Mouse (Mus musculus) MEL (cell line): Measurements from ENCODE around the gene Snrpa. TPM values are rescaled to one million over a fixed set of nuclear protein-coding genes. Genes with fewer than 3 reads are reported as not detected.

ENCODE experiments used
- DNase-seq: peaks from one replicate; pipeline ENCODE4 v3.0.0; 2011; ENCODE audit warnings: low read depth, low spot score
- H3K27ac ChIP-seq: 2 replicates; pipeline ENCODE4 v1.5.1; 2012; ENCODE audit warnings: low read depth, mild to moderate bottlenecking, control low read depth, low read length, moderate library complexity; ENCODE audit not compliant: control insufficient read depth
- H3K27me3 ChIP-seq, 2 experiments: fragments of 150-350 bp in 1 of 2; sonication (generic) in 1 of 2; 2 replicates each; pipeline ENCODE4 v1.6.1; 2012; ENCODE audit warnings: low read length in 2 of 2, mild to moderate bottlenecking in 2 of 2, improper control_type of control experiment in 1 of 2, moderate library complexity in 1 of 2; ENCODE audit not compliant: insufficient read depth in 2 of 2, control insufficient read depth in 1 of 2
- H3K36me3 ChIP-seq, 2 experiments: 2 replicates each; pipeline ENCODE4 v1.6.1; 2012 to 2014; ENCODE audit warnings: low read length in 2 of 2, improper control_type of control experiment in 1 of 2, inconsistent platforms in 1 of 2, mild to moderate bottlenecking in 1 of 2; ENCODE audit not compliant: insufficient read depth in 2 of 2, control insufficient read depth in 1 of 2
- H3K4me1 ChIP-seq, 2 experiments: fragments of 150-350 bp in 1 of 2; sonication (generic) in 1 of 2; 2 replicates each; pipeline ENCODE4 v1.6.1; 2012; ENCODE audit warnings: low read length in 2 of 2, improper control_type of control experiment in 1 of 2, mild to moderate bottlenecking in 1 of 2; ENCODE audit not compliant: insufficient read depth in 2 of 2, control insufficient read depth in 1 of 2
- H3K4me3 ChIP-seq, 2 experiments: fragments of 150-350 bp in 1 of 2; sonication (generic) in 1 of 2; 2 replicates each; pipeline ENCODE4 v1.5.1; 2012; ENCODE audit warnings: low read depth in 2 of 2, low read length in 2 of 2, mild to moderate bottlenecking in 2 of 2, moderate library complexity in 2 of 2, control low read depth in 1 of 2, improper control_type of control experiment in 1 of 2; ENCODE audit not compliant: control insufficient read depth in 1 of 2, insufficient read depth in 1 of 2
- H3K79me2 ChIP-seq: 2 replicates; pipeline ENCODE4 v1.6.1; 2012; ENCODE audit warnings: mild to moderate bottlenecking, low read length, moderate library complexity; ENCODE audit not compliant: control insufficient read depth, poor library complexity, insufficient read depth
- H3K9ac ChIP-seq: 2 replicates; pipeline ENCODE4 v1.6.1; 2012; ENCODE audit warnings: low read depth, mild to moderate bottlenecking, control low read depth, low read length, moderate library complexity; ENCODE audit not compliant: control insufficient read depth, poor library complexity, severe bottlenecking
- H3K9me3 ChIP-seq: fragments of 150-350 bp; sonication (generic); replicated peaks from 2 replicates; pipeline ENCODE4 v1.6.1; 2012; ENCODE audit warnings: mild to moderate bottlenecking, low read length, improper control_type of control experiment, moderate library complexity; ENCODE audit not compliant: insufficient read depth
- CHD1 ChIP-seq: IDR thresholded peaks from 2 replicates; pipeline ENCODE4 v1.6.1; 2012; ENCODE audit warnings: low read depth, mild to moderate bottlenecking, inconsistent platforms, low read length, improper control_type of control experiment
- CTCF ChIP-seq, 3 experiments: IDR thresholded peaks in 2 of 3; conservative IDR thresholded peaks in 1 of 3; 2 replicates each; pipeline ENCODE4 v1.5.1; 2011 to 2012; ENCODE audit warnings: low read length in 3 of 3, low read depth in 2 of 3, mild to moderate bottlenecking in 2 of 3, improper control_type of control experiment in 1 of 3, inconsistent platforms in 1 of 3, mixed read lengths in 1 of 3, moderate library complexity in 1 of 3; ENCODE audit not compliant: control insufficient read depth in 1 of 3, insufficient read depth in 1 of 3, poor library complexity in 1 of 3, severe bottlenecking in 1 of 3
- ETS1 ChIP-seq: IDR thresholded peaks from 2 replicates; pipeline ENCODE4 v1.6.1; 2012; ENCODE audit warnings: low read depth, mild to moderate bottlenecking, inconsistent platforms, low read length, improper control_type of control experiment, moderate library complexity
- HCFC1 ChIP-seq: IDR thresholded peaks from 2 replicates; pipeline ENCODE4 v1.6.1; 2012; ENCODE audit warnings: low read depth, mild to moderate bottlenecking, inconsistent platforms, low read length, improper control_type of control experiment, moderate library complexity
- JUND ChIP-seq: IDR thresholded peaks from 2 replicates; pipeline ENCODE4 v1.6.1; 2011; ENCODE audit warnings: low read depth, mild to moderate bottlenecking, improper control_type of control experiment, low read length
- KAT2A ChIP-seq: conservative IDR thresholded peaks from 2 replicates; pipeline ENCODE4 v1.6.1; 2012; ENCODE audit warnings: low read depth, low read length, improper control_type of control experiment, inconsistent platforms
- MAX ChIP-seq: IDR thresholded peaks from 2 replicates; pipeline ENCODE4 v1.6.1; 2011; ENCODE audit warnings: low read length, improper control_type of control experiment
- MYC ChIP-seq: IDR thresholded peaks from 2 replicates; pipeline ENCODE4 v1.6.1; 2011; ENCODE audit warnings: low read depth, mild to moderate bottlenecking, low read length, improper control_type of control experiment, moderate library complexity
- NELFE ChIP-seq: IDR thresholded peaks from 2 replicates; pipeline ENCODE4 v1.6.1; 2011; ENCODE audit warnings: low read depth, low read length, improper control_type of control experiment
- POLR2AphosphoS2 ChIP-seq: IDR thresholded peaks from 2 replicates; pipeline ENCODE4 v1.6.1; 2011; ENCODE audit warnings: low read length, improper control_type of control experiment
- SMC3 ChIP-seq: IDR thresholded peaks from 2 replicates; pipeline ENCODE4 v1.6.1; 2011; ENCODE audit warnings: low read depth, low read length, improper control_type of control experiment
- TBP ChIP-seq: IDR thresholded peaks from 2 replicates; pipeline ENCODE4 v1.8.0; 2011; ENCODE audit warnings: low read depth, low read length, improper control_type of control experiment
- ZKSCAN1 ChIP-seq: IDR thresholded peaks from 2 replicates; pipeline ENCODE4 v1.6.1; 2012; ENCODE audit warnings: low read depth, mild to moderate bottlenecking, inconsistent platforms, low read length, improper control_type of control experiment, moderate library complexity
- polyA plus RNA-seq, 2 experiments: library from polyadenylated mRNA; stranded (reverse) in 1 of 2; unstranded in 1 of 2; fragments of >175 nt in 1 of 2; fragments of >200 nt in 1 of 2; gene quantifications; 2 replicates each; pipeline versions ENCODE4 v1.2.1 to v1.2.4; 2012; ENCODE audit warnings: low replicate concordance in 2 of 2, low read depth in 1 of 2; ENCODE audit not compliant: insufficient read length in 2 of 2, insufficient read depth in 1 of 2, missing spikeins in 1 of 2
- total RNA-seq: library from RNA; depleted of rRNA; stranded (reverse); fragments of 300-350 nt; gene quantifications from 2 replicates; pipeline ENCODE4 v1.2.3, GENCODE M21; 2012

Snrpa gene
- total and polyA plus RNA-seq, 3 experiments: 128 to 310 TPM; not detected in 1

DNA sequence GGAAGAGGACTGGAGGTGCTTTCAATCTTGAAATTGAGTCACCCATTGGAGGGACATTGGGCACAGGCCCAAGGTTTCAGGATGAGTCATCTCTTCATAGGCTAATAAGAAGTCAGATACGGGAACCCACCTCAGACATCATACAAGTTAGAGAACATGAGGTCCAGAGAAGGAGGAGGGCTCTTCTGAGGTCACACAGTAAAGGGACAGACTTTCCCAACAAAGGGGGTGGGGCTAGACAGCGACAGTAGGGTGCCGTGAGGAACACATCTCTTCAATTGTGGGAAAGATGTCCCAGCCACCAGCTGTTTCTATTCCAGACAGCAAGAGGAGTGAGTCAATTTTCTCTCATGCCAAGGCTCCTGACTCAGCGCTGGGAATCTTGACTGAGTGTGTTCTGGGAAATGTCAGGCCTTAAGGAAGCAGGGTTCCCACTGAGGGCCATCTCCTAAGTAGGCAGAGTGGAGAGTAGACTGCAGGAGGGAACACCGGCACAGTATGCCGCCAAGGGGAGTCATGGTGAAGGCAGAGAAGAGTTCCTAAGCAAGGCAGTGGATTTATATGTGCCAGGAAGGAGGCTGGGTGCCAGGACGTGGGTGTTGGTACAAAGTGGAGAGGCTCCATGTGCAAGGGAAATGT, 35.7 kb upstream of the Snrpa start:
- Histone ChIP-seq H3K36me3 (peaks cover 0 to 8% of the 10 kb centered on the region in 2 experiments; a peak in 2 of 4 replicates), H3K9me3 (no peaks in the 10 kb centered on the region), H3K4me3 (peak overlapping the region; percentile 6 to 21; a peak in 2 of 4 replicates), H3K9ac (peak overlapping the region; percentile 33), H3K27me3 (no peaks in the 10 kb centered on the region), H3K4me1 (peaks cover 6 to 20% of the 10 kb centered on the region in 2 experiments; a peak in 3 of 4 replicates), H3K79me2 (peaks cover 7% of the 10 kb centered on the region), H3K27ac (no peak overlapping the region; the same call in 1 of the 2 replicates)
- DNase-seq: peak; percentile 80
- TF ChIP-seq ETS1 (peak; percentile 40; the same call in 1 of the 2 replicates), MAX (0 out of 2 replicates have a peak, but pooled peaks have one; percentile 19), ZKSCAN1 (no peak), JUND (peak; percentile 61; the same call in 1 of the 2 replicates), CHD1 (no peak)

DNA sequence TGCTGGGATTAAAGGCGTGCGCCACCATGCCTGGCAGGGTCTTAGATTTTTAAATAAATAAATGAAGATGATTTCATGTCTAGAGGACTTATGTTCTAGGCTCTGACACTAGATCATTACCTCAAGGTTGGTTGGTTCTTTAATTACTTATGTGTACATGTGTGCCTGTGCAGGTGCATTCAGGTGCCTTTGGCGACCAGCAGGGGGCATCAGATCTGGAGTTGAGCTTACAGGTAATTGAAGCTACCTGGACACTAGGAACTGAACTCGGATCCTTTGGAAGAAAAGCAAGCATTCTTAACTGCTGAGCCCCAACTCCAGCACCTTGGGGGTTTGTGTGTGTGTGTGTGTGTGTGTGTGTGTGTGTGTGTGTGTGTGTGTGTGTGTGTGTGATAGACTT, 34.7 kb upstream of the Snrpa start:
- Histone ChIP-seq H3K79me2 (peaks cover 7% of the 10 kb centered on the region), H3K4me3 (no peak overlapping the region), H3K9ac (no peak overlapping the region), H3K9me3 (no peaks in the 10 kb centered on the region), H3K27ac (no peak overlapping the region), H3K27me3 (no peaks in the 10 kb centered on the region), H3K36me3 (peaks cover 0 to 8% of the 10 kb centered on the region in 2 experiments; a peak in 2 of 4 replicates), H3K4me1 (peaks cover 6 to 20% of the 10 kb centered on the region in 2 experiments; a peak in 3 of 4 replicates)
- DNase-seq: peak; percentile 27
- TF ChIP-seq HCFC1 (no peak), CTCF (IDR thresholded peaks at IDR 0.05 in 2 of 3, conservative IDR thresholded peaks at IDR 0.05 in 1 of 3; ENCODE audit: control insufficient read depth in 1 of 3, insufficient read depth in 1 of 3, low read depth in 2 of 3, low read length in 3 of 3, poor library complexity in 1 of 3, severe bottlenecking in 1 of 3) (peak; percentile 43 to 62 (median 44); a peak in 5 of 6 replicates), POLR2AphosphoS2 (no peak), NELFE (no peak), SMC3 (0 out of 2 replicates have a peak, but pooled peaks have one; percentile 13), TBP (no peak)

DNA sequence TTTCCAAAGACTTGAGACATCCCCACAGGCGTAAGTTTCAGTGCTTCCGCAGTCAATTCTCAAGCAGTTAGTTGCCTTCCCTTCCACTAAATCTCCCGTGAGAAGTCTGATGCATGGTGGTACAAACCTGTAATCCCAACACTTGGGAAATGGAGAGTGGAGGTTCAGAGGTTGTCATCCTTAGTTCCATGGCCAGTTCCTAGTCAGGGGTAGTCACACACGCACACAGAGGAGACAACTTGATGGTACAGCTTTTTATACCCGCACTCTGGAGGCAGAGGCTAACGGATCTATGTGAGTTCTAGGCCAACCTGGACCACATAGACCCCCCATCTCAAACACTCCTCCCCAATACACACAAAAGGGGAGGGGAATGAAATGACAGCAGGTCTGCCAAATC, 32.8 kb upstream of the Snrpa start:
- Histone ChIP-seq H3K4me1 (peaks cover 6 to 22% of the 10 kb centered on the region in 2 experiments; a peak in 3 of 4 replicates), H3K9me3 (no peaks in the 10 kb centered on the region), H3K36me3 (peaks cover 0 to 8% of the 10 kb centered on the region in 2 experiments; a peak in 2 of 4 replicates), H3K9ac (peak overlapping the region; percentile 76), H3K27me3 (no peaks in the 10 kb centered on the region), H3K79me2 (peaks cover 8% of the 10 kb centered on the region), H3K27ac (peak overlapping the region; percentile 60), H3K4me3 (peak overlapping the region; percentile 75 to 96)
- TF ChIP-seq MAX: 0 out of 2 replicates have a peak, but pooled peaks have one; percentile 7
- TF ChIP-seq TBP: peak; percentile 93
- 0 out of 2 replicates have a peak, but pooled peaks have one; percentile 7 for TF ChIP-seq KAT2A
- TF ChIP-seq MYC: no peak; the same call in 1 of the 2 replicates
- no peak for DNase-seq
